Mouse (Mus musculus) hindbrain, embryonic 12.5 days (tissue): ENCODE data around the gene Pomp. TPM values are rescaled to one million over a fixed set of nuclear protein-coding genes. Genes with fewer than 3 reads are reported as not detected.

Source experiments
- ATAC-seq: fragments of 200-750 bp; cut with Nextera tagmentation; 2 replicates; pipeline ENCODE4 v1.8.0; 2017; ENCODE audit warnings: moderate TSS enrichment; ENCODE audit not compliant: low FRiP score
- H3K27ac ChIP-seq: fragments of 300-500 bp; sonication (generic); 2 replicates; pipeline ENCODE4 v1.5.1; 2016; ENCODE audit warnings: mild to moderate bottlenecking
- H3K27me3 ChIP-seq: fragments of 300-500 bp; sonication (generic); 2 replicates; pipeline ENCODE4 v1.6.1; 2016; ENCODE audit warnings: mild to moderate bottlenecking
- H3K36me3 ChIP-seq: fragments of 300-500 bp; sonication (generic); 2 replicates; pipeline ENCODE4 v1.6.1; 2016; ENCODE audit warnings: mild to moderate bottlenecking
- H3K4me1 ChIP-seq: fragments of 300-500 bp; sonication (generic); 2 replicates; pipeline ENCODE4 v1.6.1; 2016
- H3K4me2 ChIP-seq: fragments of 300-500 bp; sonication (generic); replicated peaks from 2 replicates; pipeline ENCODE4 v1.6.1; 2016; ENCODE audit warnings: mild to moderate bottlenecking
- H3K4me3 ChIP-seq: fragments of 300-500 bp; sonication (generic); 2 replicates; pipeline ENCODE4 v1.5.1; 2016; ENCODE audit warnings: mild to moderate bottlenecking
- H3K9ac ChIP-seq: fragments of 300-500 bp; sonication (generic); 2 replicates; pipeline ENCODE4 v1.6.1; 2016; ENCODE audit warnings: mild to moderate bottlenecking, moderate library complexity
- H3K9me3 ChIP-seq: fragments of 300-500 bp; sonication (generic); replicated peaks from 2 replicates; pipeline ENCODE4 v1.6.1; 2016; ENCODE audit warnings: mild to moderate bottlenecking
- WGBS: fragments of 180-500 bp; shearing (Covaris S2); methylation state at CpG from one replicate; pipeline ENCODE4 v1.1.7; 2016; 5-methylcytosine and 5-hydroxymethylcytosine counted together
- polyA plus RNA-seq: library from polyadenylated mRNA; unstranded; fragments of >200 nt; fragmentation: Nextera tagmentation; extraction: Ambion mirVana; gene quantifications from 2 replicates; pipeline ENCODE4 v1.2.1, GENCODE M21; 2016

Gene Pomp
- polyA plus RNA-seq, 1 experiment from 2014 or later = 476 TPM

DNA sequence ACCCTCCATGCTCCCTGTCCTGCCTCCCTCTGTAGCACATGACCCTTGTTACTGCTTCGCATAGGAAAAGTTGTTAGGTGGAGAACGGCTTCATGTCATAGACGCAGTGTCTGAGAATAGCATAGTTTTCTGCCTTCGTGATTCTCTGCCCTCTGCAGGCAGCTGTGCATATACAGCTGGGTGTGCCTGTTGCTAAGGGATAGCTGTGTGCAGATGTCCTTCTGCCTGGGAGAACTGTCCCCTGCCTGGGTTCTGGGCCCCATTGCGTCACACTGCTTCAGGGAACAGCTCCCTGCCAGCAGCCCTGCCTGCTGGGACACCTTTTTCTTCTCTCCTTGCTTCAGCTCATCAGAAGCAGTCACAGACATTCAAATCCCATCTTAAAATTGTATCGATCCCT is 9.3 kb downstream of the Pomp start:
- Histone ChIP-seq H3K4me2 (no peak overlapping the region), H3K9ac (no peak overlapping the region), H3K27ac (no peak overlapping the region), H3K36me3 (peaks cover 92% of the 10 kb centered on the region), H3K27me3 (no peaks in the 10 kb centered on the region), H3K9me3 (no peaks in the 10 kb centered on the region), H3K4me3 (no peak overlapping the region), H3K4me1 (no peaks in the 10 kb centered on the region)
- ATAC-seq = no peak
- WGBS = 91% methylated on average over 6 of the region's 6 CpGs

DNA sequence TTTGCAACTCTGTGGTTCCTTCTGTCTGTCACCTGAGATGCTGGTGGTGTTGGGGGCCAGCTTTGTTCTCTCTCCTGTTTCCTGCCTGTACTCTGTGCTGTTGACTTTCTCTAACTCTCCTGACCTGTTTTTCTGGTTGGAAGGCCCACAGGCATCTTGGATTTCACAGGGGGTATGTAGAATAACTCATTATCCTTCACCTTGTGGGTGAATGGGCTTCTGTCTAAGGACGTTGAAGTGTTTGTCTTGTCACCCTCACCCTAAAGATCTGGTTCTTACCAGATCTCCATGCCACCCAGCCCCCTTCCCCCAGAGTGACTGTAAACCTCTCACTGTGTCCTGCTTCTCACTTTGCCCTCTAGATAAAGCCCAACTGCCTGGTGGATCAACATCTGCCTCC is 10.0 kb downstream of the Pomp start:
- H3K27ac ChIP-seq = no peak overlapping the region
- no peak for ATAC-seq
- peaks cover 92% of the 10 kb centered on the region for H3K36me3 ChIP-seq
- no peak overlapping the region for H3K4me3 ChIP-seq
- no peaks in the 10 kb centered on the region for H3K27me3 ChIP-seq
- no peaks in the 10 kb centered on the region for H3K4me1 ChIP-seq
- WGBS = 83% methylated on average over 1 of the region's 1 CpGs
- H3K9me3 ChIP-seq = no peaks in the 10 kb centered on the region
- no peak overlapping the region for H3K4me2 ChIP-seq
- no peak overlapping the region for H3K9ac ChIP-seq

DNA sequence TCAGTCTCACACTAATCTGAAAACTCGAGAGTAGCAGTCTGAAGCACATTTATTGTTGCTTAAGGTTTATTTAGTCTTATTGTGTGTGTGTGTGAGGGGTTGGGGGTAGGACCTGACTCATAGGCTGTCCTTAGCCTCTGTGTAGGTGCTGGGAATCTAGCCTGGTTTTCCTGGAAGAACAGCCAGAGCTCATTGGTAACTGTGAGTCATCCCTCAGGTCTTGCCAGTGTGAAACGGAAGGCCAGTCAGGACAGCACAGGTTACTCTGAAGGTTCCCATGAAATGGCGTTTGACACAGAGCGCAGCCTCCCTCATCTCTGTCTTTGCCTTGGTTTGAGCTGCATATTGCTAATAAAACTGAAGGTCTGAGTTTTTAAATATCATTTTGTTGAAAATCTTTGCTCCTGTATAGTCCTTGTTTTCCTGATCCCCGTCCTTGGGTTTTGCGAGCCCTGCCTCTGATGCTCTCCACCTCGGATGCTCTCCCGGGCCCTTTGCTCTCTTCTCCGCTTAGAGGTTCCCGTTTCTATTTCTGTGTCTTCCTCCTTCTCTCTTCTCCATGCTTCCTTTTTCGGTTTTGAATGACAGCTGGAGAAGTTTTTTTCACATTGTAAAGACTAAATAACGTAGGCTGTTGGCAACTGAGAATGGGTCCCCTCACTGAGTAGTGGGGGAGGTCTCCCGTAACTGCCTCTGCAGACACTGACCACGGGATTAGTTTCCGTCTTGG is 11.0 kb downstream of the Pomp start:
- Histone ChIP-seq H3K4me3 (no peak overlapping the region), H3K27ac (no peak overlapping the region), H3K27me3 (no peaks in the 10 kb centered on the region), H3K4me2 (no peak overlapping the region), H3K36me3 (peaks cover 95% of the 10 kb centered on the region), H3K9ac (no peak overlapping the region), H3K9me3 (no peaks in the 10 kb centered on the region), H3K4me1 (no peaks in the 10 kb centered on the region)
- ATAC-seq = no peak
- 90% methylated on average over 15 of the region's 15 CpGs for WGBS

DNA sequence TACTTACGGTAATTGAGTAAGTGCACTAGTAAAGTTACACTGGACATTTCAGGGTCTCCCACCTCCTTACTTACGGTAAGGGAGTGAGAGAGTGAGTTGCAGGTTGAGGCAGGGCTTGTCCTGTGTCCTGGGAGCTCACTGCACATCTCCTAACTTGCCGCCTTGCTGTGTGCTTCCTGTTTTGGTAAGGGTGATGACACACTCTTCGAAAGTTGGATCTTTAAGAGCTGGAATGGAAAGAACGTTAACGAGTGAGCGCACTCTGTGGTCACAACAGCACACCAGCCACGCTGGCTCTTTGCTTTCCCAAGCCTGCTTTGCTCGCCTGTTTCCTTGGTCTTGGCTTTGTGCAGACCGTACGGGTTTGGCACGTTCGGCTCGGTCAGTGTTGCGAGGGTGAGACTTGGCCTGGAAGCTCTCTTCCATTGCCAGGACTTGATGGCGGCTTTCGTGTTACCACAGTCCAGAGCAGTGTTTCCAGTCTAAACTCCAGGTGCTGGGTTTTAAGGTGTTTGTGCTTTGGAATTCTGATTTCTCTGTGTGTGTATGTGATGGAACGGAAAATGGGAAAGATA is 14.3 kb downstream of the Pomp start:
- WGBS = 96% methylated on average over 18 of the region's 18 CpGs
- H3K27ac ChIP-seq = no peak overlapping the region
- no peaks in the 10 kb centered on the region for H3K9me3 ChIP-seq
- ATAC-seq = no peak
- no peaks in the 10 kb centered on the region for H3K4me1 ChIP-seq
- H3K4me3 ChIP-seq = no peak overlapping the region
- H3K4me2 ChIP-seq = no peak overlapping the region
- H3K27me3 ChIP-seq = no peaks in the 10 kb centered on the region
- peaks cover 95% of the 10 kb centered on the region for H3K36me3 ChIP-seq
- H3K9ac ChIP-seq = no peak overlapping the region

DNA sequence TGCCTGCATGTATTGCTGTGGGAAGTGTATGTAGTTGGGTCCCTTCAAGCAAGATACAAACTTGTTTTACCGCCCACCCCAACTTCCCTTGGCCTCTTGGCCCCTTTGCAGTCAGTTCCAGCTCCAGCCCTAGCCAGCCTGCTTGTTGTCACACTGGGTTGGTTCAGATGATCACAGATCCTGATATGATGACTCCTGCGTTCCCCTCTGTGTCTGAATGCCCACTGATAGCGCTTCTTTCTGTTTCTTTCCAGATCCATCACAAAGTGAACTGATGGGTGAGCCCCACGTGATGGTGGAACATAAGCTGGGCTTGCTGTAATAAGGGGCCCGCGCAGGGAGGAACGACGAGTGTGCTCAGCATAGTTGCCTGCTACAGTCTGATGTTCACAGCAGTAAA is 14.9 kb downstream of the Pomp start:
- 94% methylated on average over 8 of the region's 8 CpGs for WGBS
- Histone ChIP-seq H3K9ac (no peak overlapping the region), H3K36me3 (peaks cover 95% of the 10 kb centered on the region), H3K9me3 (no peaks in the 10 kb centered on the region), H3K4me2 (no peak overlapping the region), H3K27me3 (no peaks in the 10 kb centered on the region), H3K27ac (no peak overlapping the region), H3K4me3 (no peak overlapping the region), H3K4me1 (no peaks in the 10 kb centered on the region)
- no peak for ATAC-seq

DNA sequence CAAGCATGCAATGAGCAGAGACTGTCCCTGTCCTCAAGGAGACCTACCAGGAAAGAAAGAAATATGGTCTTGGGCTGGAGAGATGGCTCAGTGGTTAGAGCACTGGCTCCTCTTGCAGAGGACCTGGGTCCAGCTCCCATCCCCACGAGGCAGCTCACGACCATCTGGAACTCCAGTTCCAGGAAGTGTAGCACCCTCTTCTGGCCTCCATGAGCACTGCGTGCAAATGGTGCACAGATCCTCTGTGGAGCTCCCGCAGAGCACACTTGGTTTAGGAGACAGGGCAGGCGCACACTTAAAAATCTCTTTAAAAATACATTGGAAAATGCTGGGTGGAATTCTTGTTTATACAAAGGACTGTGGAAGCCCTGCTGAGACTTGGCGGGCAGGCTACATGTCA is 17.3 kb downstream of the Pomp start:
- 84% methylated on average over 6 of the region's 6 CpGs for WGBS
- H3K9me3 ChIP-seq = no peaks in the 10 kb centered on the region
- no peak overlapping the region for H3K4me3 ChIP-seq
- peaks cover 87% of the 10 kb centered on the region for H3K36me3 ChIP-seq
- H3K4me1 ChIP-seq = no peaks in the 10 kb centered on the region
- H3K27ac ChIP-seq = no peak overlapping the region
- H3K9ac ChIP-seq = no peak overlapping the region
- H3K4me2 ChIP-seq = no peak overlapping the region
- no peak for ATAC-seq
- H3K27me3 ChIP-seq = no peaks in the 10 kb centered on the region

DNA sequence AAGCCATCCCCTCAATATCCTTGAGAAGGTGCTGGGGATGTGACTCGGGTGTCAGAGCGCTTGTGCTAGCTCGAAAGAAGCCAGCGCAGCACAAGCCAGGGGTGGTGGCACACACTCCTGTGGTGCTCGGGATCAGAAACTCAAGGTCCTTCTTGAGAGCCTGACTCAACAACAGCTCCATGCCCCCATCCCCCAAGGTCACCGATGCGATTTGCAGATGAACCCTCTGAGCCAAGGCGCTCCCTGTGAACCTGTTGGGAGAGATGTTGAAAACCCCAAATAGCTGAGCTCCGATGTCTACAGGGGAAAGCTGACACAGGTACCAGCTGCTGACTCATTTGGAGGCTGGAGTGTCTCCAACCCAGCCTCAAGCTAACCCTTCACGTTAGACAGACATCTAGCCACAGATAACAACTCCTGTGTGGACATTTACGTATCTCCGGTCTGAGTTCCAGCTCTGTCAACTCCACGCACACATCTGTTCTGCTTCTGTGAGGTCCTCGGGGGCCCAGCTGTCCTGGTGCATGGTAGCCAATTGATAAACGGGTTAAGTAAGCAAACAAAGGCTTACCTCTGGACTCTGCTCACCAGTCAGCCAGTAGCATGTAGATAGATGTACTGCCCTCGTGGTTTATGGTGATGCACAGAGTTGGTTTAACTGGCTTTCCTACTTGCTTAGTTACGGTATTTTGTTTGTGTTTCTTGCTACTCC is 19.9 kb downstream of the Pomp start:
- no peaks in the 10 kb centered on the region for H3K27me3 ChIP-seq
- H3K9ac ChIP-seq = no peak overlapping the region
- H3K27ac ChIP-seq = no peak overlapping the region
- WGBS = 92% methylated on average over 17 of the region's 17 CpGs
- no peak for ATAC-seq
- no peaks in the 10 kb centered on the region for H3K9me3 ChIP-seq
- no peak overlapping the region for H3K4me2 ChIP-seq
- H3K4me3 ChIP-seq = no peak overlapping the region
- H3K36me3 ChIP-seq = peaks cover 63% of the 10 kb centered on the region
- H3K4me1 ChIP-seq = no peaks in the 10 kb centered on the region

DNA sequence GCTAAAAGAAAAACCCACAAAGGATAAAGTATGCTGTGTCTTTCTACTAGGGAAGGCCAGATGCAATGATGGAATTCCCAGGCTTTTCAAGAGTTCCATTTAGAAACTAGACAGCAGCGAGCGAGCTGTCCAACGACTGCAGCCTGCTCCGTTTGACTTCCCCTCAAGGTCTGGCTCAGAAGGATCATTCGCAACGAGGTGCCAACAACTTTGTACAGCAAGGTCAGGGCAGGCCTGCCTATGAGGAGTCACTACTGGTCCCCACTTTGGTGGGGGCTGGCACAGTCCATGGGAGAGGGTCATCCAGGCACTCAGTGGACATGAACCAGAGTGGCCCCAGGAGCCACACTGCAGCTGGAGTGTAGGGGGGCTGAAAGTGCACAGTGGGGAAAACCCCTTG is 23.3 kb downstream of the Pomp start:
- no peaks in the 10 kb centered on the region for H3K4me1 ChIP-seq
- no peaks in the 10 kb centered on the region for H3K9me3 ChIP-seq
- no peak for ATAC-seq
- H3K36me3 ChIP-seq = peaks cover 30% of the 10 kb centered on the region
- 93% methylated on average over 6 of the region's 6 CpGs for WGBS
- H3K27me3 ChIP-seq = no peaks in the 10 kb centered on the region
- H3K4me3 ChIP-seq = no peak overlapping the region
- H3K27ac ChIP-seq = no peak overlapping the region
- H3K9ac ChIP-seq = no peak overlapping the region
- no peak overlapping the region for H3K4me2 ChIP-seq

DNA sequence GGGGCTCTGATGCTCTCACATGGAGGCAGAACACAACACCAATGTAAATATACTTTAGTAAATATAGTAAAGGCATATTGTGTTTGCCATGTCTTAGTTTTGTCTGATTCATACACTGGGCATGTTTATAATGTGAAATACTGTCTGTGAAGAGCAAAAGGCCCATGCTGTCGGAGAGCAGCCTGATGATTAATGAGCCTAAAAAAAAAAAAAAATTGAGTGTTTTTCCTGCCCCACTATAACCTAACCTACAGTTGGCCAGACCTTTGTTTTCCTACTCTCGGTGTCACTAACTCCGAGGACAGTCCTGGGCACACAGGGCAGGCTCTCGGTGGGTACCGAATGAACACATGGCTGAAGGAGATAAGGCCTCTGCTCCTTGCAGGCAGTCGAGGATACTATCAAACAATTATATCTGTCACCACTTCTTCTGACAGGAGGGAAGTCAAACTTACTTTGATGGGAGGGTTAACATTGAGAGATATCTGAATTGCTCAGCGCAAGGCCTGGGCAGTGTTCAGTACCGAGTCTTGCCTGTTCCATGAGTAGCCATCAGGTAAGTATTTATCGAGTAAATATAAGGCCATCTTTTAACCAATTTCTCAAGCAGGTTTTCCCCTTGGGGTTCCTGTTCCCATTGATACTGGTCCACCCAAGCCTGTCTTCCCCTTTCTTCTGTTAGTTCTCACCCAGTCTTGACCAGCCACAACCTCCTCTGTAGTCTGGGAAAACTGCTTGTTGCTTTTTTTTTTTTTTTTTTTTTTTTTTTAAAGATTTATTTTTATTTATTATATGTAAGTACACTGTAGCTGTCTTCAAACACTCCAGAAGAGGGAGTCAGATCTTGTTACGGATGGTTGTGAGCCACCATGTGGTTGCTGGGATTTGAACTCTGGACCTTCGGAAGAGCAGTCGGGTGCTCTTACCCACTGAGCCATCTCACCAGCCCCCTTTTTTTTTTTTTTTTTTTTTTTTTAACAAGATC is 28.3 kb downstream of the Pomp start:
- H3K9me3 ChIP-seq = no peaks in the 10 kb centered on the region
- WGBS = 87% methylated on average over 10 of the region's 12 CpGs
- no peak for ATAC-seq
- H3K27me3 ChIP-seq = peaks cover 15% of the 10 kb centered on the region
- no peaks in the 10 kb centered on the region for H3K36me3 ChIP-seq
- H3K27ac ChIP-seq = no peak overlapping the region
- H3K4me2 ChIP-seq = no peak overlapping the region
- H3K4me1 ChIP-seq = peaks cover 6% of the 10 kb centered on the region
- H3K9ac ChIP-seq = no peak overlapping the region
- no peak overlapping the region for H3K4me3 ChIP-seq

DNA sequence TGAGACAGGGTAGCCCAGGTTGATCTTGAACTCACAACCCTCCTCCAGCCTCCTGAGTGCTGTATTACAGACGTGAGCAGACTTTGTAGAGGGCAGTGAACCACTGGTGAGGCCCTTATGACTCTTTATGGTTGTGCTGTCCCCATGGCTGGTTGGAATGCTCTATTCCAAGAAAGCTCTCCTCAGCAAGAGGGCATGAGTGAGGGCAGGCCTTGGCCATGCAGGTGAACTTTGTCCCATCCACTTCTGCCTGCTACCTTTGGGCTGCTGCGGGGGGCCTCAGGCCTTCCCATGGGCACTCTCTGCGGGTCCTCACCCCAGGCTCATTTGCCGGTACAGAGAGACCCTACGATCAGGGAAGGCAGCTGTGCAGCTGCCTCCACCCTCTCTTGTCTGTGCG is 32.5 kb downstream of the Pomp start:
- Histone ChIP-seq H3K9ac (no peak overlapping the region), H3K27ac (peak overlapping the region; percentile 30; the same call in 1 of the 2 replicates), H3K27me3 (peaks cover 24% of the 10 kb centered on the region), H3K4me3 (no peak overlapping the region), H3K36me3 (no peaks in the 10 kb centered on the region), H3K4me1 (peaks cover 18% of the 10 kb centered on the region), H3K9me3 (no peaks in the 10 kb centered on the region), H3K4me2 (peak overlapping the region; percentile 97; the same call in 1 of the 2 replicates)
- ATAC-seq = no peak
- WGBS = 26% methylated on average over 6 of the region's 6 CpGs

DNA sequence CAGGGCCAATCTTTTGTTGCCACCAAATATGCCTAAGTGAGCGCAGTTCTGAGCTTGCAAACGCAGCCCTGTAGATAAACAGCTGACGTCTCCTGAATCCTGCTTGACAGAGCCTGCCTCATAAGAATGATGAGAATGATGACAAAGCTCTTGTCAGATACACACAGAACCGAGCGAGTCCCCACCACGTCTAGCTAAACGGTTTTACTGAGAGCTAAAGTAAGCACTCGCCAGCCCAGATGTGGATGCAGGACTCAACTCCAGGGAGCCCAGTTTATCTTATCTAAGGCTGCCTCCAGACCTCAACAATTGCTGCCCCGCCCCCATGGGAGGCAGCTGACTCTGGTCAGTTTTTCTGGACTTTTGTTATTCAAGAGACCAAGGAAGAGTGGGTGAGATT is 32.9 kb downstream of the Pomp start:
- 9% methylated on average over 9 of the region's 9 CpGs for WGBS
- Histone ChIP-seq H3K9me3 (no peaks in the 10 kb centered on the region), H3K9ac (no peak overlapping the region), H3K4me2 (peak overlapping the region; percentile 97), H3K27ac (peak overlapping the region; percentile 30; the same call in 1 of the 2 replicates), H3K4me1 (peaks cover 18% of the 10 kb centered on the region), H3K4me3 (no peak overlapping the region), H3K27me3 (peaks cover 24% of the 10 kb centered on the region), H3K36me3 (no peaks in the 10 kb centered on the region)
- ATAC-seq = no peak
